Mouse (Mus musculus): Measurements from ENCODE around the gene Ube2l3. TPM values are rescaled to one million over a fixed set of nuclear protein-coding genes. Genes with fewer than 3 reads are reported as not detected.

Ube2l3 gene
- polyA plus RNA-seq, 1 experiment from 2014 or later: 319 TPM

DNA sequence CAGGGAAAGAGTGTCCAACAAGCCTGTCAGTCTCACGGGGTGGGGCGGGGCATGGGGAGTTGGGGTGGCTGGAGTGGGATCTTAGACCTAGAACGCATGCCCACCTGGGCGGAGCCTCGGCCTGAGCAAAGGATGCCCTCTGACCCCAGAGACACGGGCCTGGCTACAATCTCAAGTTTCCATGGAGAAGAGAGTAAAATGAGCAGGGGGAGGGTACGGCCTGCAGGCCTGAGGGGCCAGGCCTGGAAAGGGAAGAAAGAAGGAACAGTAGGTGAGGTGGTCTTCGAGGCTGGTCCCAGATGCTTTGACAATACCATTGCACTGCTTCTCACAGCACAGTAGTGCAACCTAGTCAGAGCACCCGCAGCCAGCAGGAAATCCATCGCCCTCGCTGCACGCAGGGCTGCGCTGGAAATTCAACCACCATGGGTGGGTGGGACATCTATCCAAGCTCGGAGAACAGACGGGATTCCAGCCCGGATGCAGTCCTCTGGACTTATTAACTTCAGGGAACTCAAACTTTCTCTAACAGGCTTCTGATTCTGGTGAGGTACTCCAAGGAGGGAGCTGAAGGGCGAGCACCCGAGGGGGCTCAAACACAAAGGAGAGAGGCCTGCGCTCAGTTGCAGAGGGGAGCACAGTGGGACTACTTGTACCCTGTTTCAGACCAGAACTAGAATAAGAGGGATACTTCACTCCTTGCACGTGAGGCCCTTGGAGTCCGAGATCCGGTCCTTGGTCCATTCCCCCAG, 78.2 kb downstream of the Ube2l3 start:
- WGBS: under 1% methylated on average over 22 of the region's 22 CpGs
- Histone ChIP-seq H3K9me3 (replicated peaks; ENCODE audit: control insufficient read depth, low read length) (no peaks in the 10 kb centered on the region), H3K4me1 (ENCODE audit: control insufficient read depth, insufficient read depth, low read length) (peaks cover 22% of the 10 kb centered on the region), H3K4me2 (ENCODE audit: low read length) (peak overlapping the region; percentile 60), H3K27me3 (replicated peaks; ENCODE audit: control insufficient read depth, insufficient read depth, low read length) (no peaks in the 10 kb centered on the region), H3K9ac (ENCODE audit: low read length) (peak overlapping the region; percentile 63), H3K36me3 (ENCODE audit: control insufficient read depth, insufficient read depth, low read length) (peaks cover 16% of the 10 kb centered on the region; the same call in 1 of the 2 replicates), H3K27ac (ENCODE audit: low read depth, low read length) (peak overlapping the region; percentile 48; the same call in 1 of the 2 replicates), H3K4me3 (ENCODE audit: low read depth, low read length) (peak overlapping the region; percentile 43)
- ATAC-seq (peak; percentile 49), DNase-seq (ENCODE audit: low spot score) (peak; percentile 54)

DNA sequence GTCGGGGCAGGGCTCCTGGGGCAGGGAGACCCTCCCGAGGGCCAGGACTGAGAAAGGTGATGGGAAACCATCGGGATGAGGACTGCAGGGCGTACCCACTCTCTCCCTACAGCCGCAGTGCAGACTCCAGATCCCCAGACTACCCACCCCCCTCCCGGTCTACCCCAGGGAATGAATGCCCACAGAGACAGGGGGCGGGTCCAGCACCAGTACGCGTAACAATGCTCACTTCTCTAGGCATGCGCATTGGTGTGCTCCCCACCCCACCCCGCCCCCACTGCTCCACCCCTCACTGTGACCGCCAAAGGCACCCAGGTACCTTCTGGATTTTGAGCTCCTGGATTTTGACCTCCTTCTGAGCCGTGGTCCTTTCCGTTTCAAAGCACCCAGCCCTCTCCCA, 80.9 kb downstream of the Ube2l3 start:
- Histone ChIP-seq H3K4me1 (ENCODE audit: control insufficient read depth, insufficient read depth, low read length) (peaks cover 22% of the 10 kb centered on the region), H3K36me3 (ENCODE audit: control insufficient read depth, insufficient read depth, low read length) (peaks cover 29% of the 10 kb centered on the region; the same call in 1 of the 2 replicates), H3K27me3 (replicated peaks; ENCODE audit: control insufficient read depth, insufficient read depth, low read length) (no peaks in the 10 kb centered on the region), H3K9me3 (replicated peaks; ENCODE audit: control insufficient read depth, low read length) (no peaks in the 10 kb centered on the region), H3K4me2 (ENCODE audit: low read length) (peak overlapping the region; percentile 18), H3K9ac (ENCODE audit: low read length) (no peak overlapping the region), H3K27ac (ENCODE audit: low read depth, low read length) (no peak overlapping the region), H3K4me3 (ENCODE audit: low read depth, low read length) (no peak overlapping the region)
- peak; percentile 24; the same call in 1 of the 2 replicates for ATAC-seq
- WGBS: 39% methylated on average over 14 of the region's 14 CpGs
- peak; percentile 53 for DNase-seq (ENCODE audit: low spot score)

DNA sequence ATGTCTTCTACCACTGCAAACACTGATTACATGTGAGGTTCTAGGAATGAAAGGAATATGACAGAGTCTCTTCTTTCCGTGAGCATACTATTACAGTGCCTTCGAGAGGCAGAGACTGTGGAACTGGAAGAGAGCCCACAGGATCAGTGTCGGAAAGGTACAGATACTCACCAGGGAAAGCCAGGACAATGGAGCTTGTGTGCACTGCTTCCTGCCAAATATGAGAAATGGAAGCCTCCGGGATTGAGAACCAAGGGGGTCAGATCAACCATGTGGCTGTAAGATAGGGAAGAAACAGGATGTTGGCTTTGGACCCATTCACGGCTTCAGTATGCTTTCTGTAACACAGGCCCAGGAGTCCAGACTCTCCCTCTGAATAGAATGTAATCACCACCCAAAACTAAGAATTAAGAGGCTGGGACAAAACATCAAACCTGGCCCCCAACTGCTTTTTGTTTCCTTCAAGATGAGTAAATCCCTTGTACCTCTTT, 85.1 kb downstream of the Ube2l3 start:
- Histone ChIP-seq H3K4me2 (ENCODE audit: low read length) (no peak overlapping the region), H3K36me3 (ENCODE audit: control insufficient read depth, insufficient read depth, low read length) (peaks cover 46% of the 10 kb centered on the region), H3K4me3 (ENCODE audit: low read depth, low read length) (no peak overlapping the region), H3K27ac (ENCODE audit: low read depth, low read length) (no peak overlapping the region), H3K9ac (ENCODE audit: low read length) (no peak overlapping the region), H3K27me3 (replicated peaks; ENCODE audit: control insufficient read depth, insufficient read depth, low read length) (no peaks in the 10 kb centered on the region), H3K9me3 (replicated peaks; ENCODE audit: control insufficient read depth, low read length) (no peaks in the 10 kb centered on the region), H3K4me1 (ENCODE audit: control insufficient read depth, insufficient read depth, low read length) (peaks cover 4% of the 10 kb centered on the region; the same call in 1 of the 2 replicates)
- no peak for ATAC-seq
- no peak for DNase-seq (ENCODE audit: low spot score)
- 87% methylated on average over 5 of the region's 5 CpGs for WGBS

DNA sequence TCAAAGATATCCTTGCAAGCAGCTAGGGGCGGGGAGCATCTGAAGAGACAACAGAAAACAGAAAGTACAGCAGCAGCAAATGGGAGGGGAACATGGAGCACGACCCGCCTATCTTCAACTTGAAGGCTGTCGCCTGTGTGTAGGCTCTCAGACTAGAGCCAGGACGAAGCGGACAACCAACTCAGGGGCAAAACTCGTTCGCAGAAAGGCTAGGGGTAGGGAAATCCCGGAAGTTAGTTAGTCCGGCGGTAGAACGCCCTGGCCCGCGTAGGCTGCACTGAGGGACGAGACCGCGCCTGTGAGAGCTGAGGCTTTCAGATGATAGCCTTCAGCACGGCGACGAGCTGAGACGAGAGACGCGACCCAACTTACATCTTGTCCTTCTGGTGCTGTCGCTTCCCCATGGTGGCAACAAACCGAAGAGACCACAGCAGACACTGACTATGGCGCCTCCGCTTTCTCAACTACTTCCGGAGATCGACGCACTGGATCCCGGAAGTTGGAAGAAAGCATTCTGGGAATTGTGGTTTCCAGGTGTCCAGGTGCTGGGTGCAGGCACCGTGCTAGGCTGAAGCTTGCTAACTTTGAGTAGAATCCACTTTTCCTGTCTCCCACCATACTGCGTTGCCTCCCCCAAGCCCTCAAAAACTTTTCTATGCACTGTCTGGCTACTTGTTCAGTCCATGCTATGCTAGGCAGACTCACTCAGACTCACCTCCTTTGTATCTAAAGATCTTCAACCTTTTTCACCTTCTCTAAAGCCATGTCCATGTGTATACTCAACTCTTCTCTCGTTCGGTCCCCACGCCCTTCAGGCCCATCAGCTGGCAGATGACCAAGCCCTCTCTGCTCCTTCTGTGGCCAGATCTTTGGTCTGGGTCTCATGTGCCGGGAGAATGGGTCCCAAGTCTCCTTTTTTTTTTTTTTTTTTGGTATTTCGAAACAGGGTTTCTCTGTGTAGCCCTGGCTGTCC, 91.4 kb downstream of the Ube2l3 start, which contains the start of gene Ppil2:
Gene Ppil2, minus strand, starts transcription at position 487 of the 973 bp plus-strand sequence.
- WGBS: 10% methylated on average over 38 of the region's 38 CpGs
- DNase-seq (ENCODE audit: low spot score): peak; percentile 92

DNA sequence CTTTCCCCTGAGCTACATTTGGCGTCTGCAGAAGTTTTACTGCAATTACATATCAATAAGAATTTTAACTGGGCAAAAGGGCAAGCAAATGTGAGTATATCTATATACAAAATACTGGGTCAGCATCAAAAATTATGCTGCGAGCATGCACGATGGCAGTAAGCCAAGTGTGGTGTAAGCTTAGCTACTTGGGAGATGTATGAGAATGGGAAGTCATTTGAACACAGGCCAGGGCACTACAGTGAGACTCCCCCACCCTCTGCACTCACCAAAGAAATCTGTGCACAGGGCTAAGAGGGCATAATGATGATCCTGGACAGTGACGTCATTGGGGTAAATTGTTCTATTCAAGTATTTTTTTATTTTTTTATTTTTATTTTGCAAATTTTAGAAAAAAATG, 97.8 kb downstream of the Ube2l3 start:
- peaks cover 7% of the 10 kb centered on the region for H3K4me1 ChIP-seq (ENCODE audit: control insufficient read depth, insufficient read depth, low read length)
- H3K9ac ChIP-seq (ENCODE audit: low read length): no peak overlapping the region
- no peak overlapping the region for H3K4me2 ChIP-seq (ENCODE audit: low read length)
- H3K27me3 ChIP-seq (replicated peaks; ENCODE audit: control insufficient read depth, insufficient read depth, low read length): no peaks in the 10 kb centered on the region
- H3K27ac ChIP-seq (ENCODE audit: low read depth, low read length): no peak overlapping the region
- ATAC-seq (no peak), DNase-seq (ENCODE audit: low spot score) (no peak)
- H3K4me3 ChIP-seq (ENCODE audit: low read depth, low read length): no peak overlapping the region
- WGBS: 84% methylated on average over 4 of the region's 4 CpGs
- no peaks in the 10 kb centered on the region for H3K9me3 ChIP-seq (replicated peaks; ENCODE audit: control insufficient read depth, low read length)
- H3K36me3 ChIP-seq (ENCODE audit: control insufficient read depth, insufficient read depth, low read length): peaks cover 78% of the 10 kb centered on the region

More for the DNA sequence above, 91.4 kb downstream of the Ube2l3 start, which contains the start of gene Ppil2:
- Histone ChIP-seq H3K27ac (ENCODE audit: low read depth, low read length) (peak within 1 kb of the TSS; percentile 17; the same call in 1 of the 2 replicates), H3K4me3 (ENCODE audit: low read depth, low read length) (peak within 1 kb of the TSS; percentile 75), H3K4me2 (ENCODE audit: low read length) (peak within 1 kb of the TSS; percentile 48), H3K9me3 (replicated peaks; ENCODE audit: control insufficient read depth, low read length) (no peaks in the 10 kb centered on the region), H3K4me1 (ENCODE audit: control insufficient read depth, insufficient read depth, low read length) (peaks cover 7% of the 10 kb centered on the region; the same call in 1 of the 2 replicates), H3K27me3 (replicated peaks; ENCODE audit: control insufficient read depth, insufficient read depth, low read length) (no peaks in the 10 kb centered on the region), H3K9ac (ENCODE audit: low read length) (peak within 1 kb of the TSS; percentile 73), H3K36me3 (ENCODE audit: control insufficient read depth, insufficient read depth, low read length) (peaks cover 36% of the 10 kb centered on the region)
- peak; percentile 93 for ATAC-seq

DNA sequence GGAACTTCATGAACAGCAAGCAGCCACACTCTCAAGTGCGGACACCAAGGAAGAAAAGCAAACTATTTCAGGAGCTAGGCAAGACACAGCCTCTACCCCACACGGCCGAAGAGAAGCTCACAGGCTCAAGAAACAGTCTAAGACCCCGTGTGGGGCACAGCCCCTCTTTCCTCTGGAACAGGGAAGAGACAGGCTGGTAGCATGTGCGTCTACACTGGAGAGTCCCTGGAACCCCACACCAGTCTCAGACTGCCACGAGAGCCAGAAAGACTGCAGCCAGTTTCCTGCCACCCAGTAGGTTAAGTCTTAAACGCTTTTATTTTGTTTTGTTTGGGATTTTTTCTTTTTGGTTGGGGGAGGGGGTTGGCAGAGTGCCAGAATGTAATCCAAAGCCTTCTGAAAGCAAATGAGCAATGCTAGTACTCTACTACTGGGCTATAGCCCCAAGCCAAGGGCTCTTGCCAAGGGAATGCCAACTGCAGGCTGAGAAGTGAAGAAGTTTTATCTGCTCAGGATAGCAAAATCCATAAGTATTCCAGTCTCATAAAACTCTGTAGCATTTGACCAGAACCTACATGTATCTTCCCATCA, 99.7 kb downstream of the Ube2l3 start:
- peaks cover 89% of the 10 kb centered on the region for H3K36me3 ChIP-seq (ENCODE audit: control insufficient read depth, insufficient read depth, low read length)
- H3K27me3 ChIP-seq (replicated peaks; ENCODE audit: control insufficient read depth, insufficient read depth, low read length): no peaks in the 10 kb centered on the region
- H3K9me3 ChIP-seq (replicated peaks; ENCODE audit: control insufficient read depth, low read length): no peaks in the 10 kb centered on the region
- DNase-seq (ENCODE audit: low spot score) (peak; percentile 70), ATAC-seq (peak; percentile 72)
- no peak overlapping the region for H3K4me2 ChIP-seq (ENCODE audit: low read length)
- 48% methylated on average over 7 of the region's 7 CpGs for WGBS
- no peak overlapping the region for H3K27ac ChIP-seq (ENCODE audit: low read depth, low read length)
- H3K4me3 ChIP-seq (ENCODE audit: low read depth, low read length): no peak overlapping the region
- peaks cover 7% of the 10 kb centered on the region for H3K4me1 ChIP-seq (ENCODE audit: control insufficient read depth, insufficient read depth, low read length)
- no peak overlapping the region for H3K9ac ChIP-seq (ENCODE audit: low read length)

MicroRNAs within 50 kb of the gene (microRNA counts, 519-probe panel; counts per million panel counts)
- 5,514 counts per million, percentile 85 among the panel's probes with 10 or more counts for microRNA mmu-miR-130b
- microRNA mmu-miR-301b: 4,023 counts per million, percentile 45 among the panel's probes with 10 or more counts

Small RNA genes lying within 50 kb of the gene (microRNA-seq; reads per million reads assigned to microRNA genes)
- gene Mir130b: 7,425 reads per million, percentile 95 among the genes with 10 or more reads in this experiment
- 113 reads per million, percentile 59 among the genes with 10 or more reads in this experiment for gene Mir301b

Other genes with a start within 250 kb of the Ube2l3 start
- gene Mapk1, start 219.3 kb downstream of the Ube2l3 start, polyA plus RNA-seq (2014; fragmentation: Nextera tagmentation; extraction: Ambion mirVana): 217 and 218 TPM in 2 replicates
- gene Ypel1, start 133.0 kb downstream of the Ube2l3 start, polyA plus RNA-seq (2014; fragmentation: Nextera tagmentation; extraction: Ambion mirVana): 180 and 195 TPM in 2 replicates
- gene Ppil2, start 91.4 kb downstream of the Ube2l3 start, polyA plus RNA-seq (2014; fragmentation: Nextera tagmentation; extraction: Ambion mirVana): 146 and 153 TPM in 2 replicates
- gene 2610318N02Rik, start 77.5 kb downstream of the Ube2l3 start, polyA plus RNA-seq (2014; fragmentation: Nextera tagmentation; extraction: Ambion mirVana): 21.5 and 27.6 TPM in 2 replicates
- gene Sdf2l1, start 70.3 kb downstream of the Ube2l3 start, polyA plus RNA-seq (2014; fragmentation: Nextera tagmentation; extraction: Ambion mirVana): 33.3 and 40.9 TPM in 2 replicates
- 25.1 and 28.7 TPM in 2 replicates for gene Ydjc, start 58.0 kb downstream of the Ube2l3 start, polyA plus RNA-seq (2014; fragmentation: Nextera tagmentation; extraction: Ambion mirVana)
- gene Ccdc116, start 55.4 kb downstream of the Ube2l3 start, polyA plus RNA-seq (2014; fragmentation: Nextera tagmentation; extraction: Ambion mirVana): 0.66 and 1.4 TPM in 2 replicates
- 1.1 and 1.2 TPM in 2 replicates for gene Rimbp3, start 6.0 kb upstream of the Ube2l3 start, polyA plus RNA-seq (2014; fragmentation: Nextera tagmentation; extraction: Ambion mirVana)
- gene Hic2, start 30.9 kb upstream of the Ube2l3 start, polyA plus RNA-seq (2014; fragmentation: Nextera tagmentation; extraction: Ambion mirVana): 2.9 and 4.2 TPM in 2 replicates
- gene Tmem191c, start 73.4 kb upstream of the Ube2l3 start, polyA plus RNA-seq (2014; fragmentation: Nextera tagmentation; extraction: Ambion mirVana): 6.6 and 12.4 TPM in 2 replicates
- 1.4 and 3.1 TPM in 2 replicates for gene Serpind1, start 128.7 kb upstream of the Ube2l3 start, polyA plus RNA-seq (2014; fragmentation: Nextera tagmentation; extraction: Ambion mirVana)
- gene Snap29, start 203.3 kb upstream of the Ube2l3 start, polyA plus RNA-seq (2014; fragmentation: Nextera tagmentation; extraction: Ambion mirVana): 11.1 and 11.6 TPM in 2 replicates
- gene Pi4ka, start 203.7 kb upstream of the Ube2l3 start, polyA plus RNA-seq (2014; fragmentation: Nextera tagmentation; extraction: Ambion mirVana): 49.6 and 51.0 TPM in 2 replicates
- 79.4 and 107 TPM in 2 replicates for gene Crkl, start 249.3 kb upstream of the Ube2l3 start, polyA plus RNA-seq (2014; fragmentation: Nextera tagmentation; extraction: Ambion mirVana)